Mouse (Mus musculus) intestine, embryonic 14.5 days (tissue): Measurements from ENCODE around the gene Slc25a10. TPM values are rescaled to one million over a fixed set of nuclear protein-coding genes. Genes with fewer than 3 reads are reported as not detected.
A peak's percentile ranks its signal among the peaks of the same experiment; 100 is the strongest.

Source experiments
- ATAC-seq: fragments of 200-750 bp; cut with Nextera tagmentation; replicated peaks from 2 replicates; pipeline ENCODE4 v1.8.0; 2017; ENCODE audit warnings: low read depth, moderate number of reproducible peaks, moderate TSS enrichment, moderate library complexity; ENCODE audit not compliant: low FRiP score, low TSS enrichment
- DNase-seq: peaks from one replicate; pipeline ENCODE4 v3.0.0-alpha.2; 2018; ENCODE audit warnings: low spot score
- H3K27ac ChIP-seq: fragments of 300-500 bp; sonication (generic); 2 replicates; pipeline ENCODE4 v1.5.1; 2014; ENCODE audit warnings: low read depth, mild to moderate bottlenecking, control low read depth
- H3K27me3 ChIP-seq: fragments of 300-500 bp; sonication (generic); replicated peaks from 2 replicates; pipeline ENCODE4 v1.6.1; 2014; ENCODE audit warnings: low read length, control low read depth; ENCODE audit not compliant: control insufficient read depth, insufficient read depth
- H3K36me3 ChIP-seq: fragments of 300-500 bp; sonication (generic); 2 replicates; pipeline ENCODE4 v1.6.1; 2014; ENCODE audit warnings: low read length, control low read depth; ENCODE audit not compliant: control insufficient read depth, insufficient read depth
- H3K4me1 ChIP-seq: fragments of 300-500 bp; sonication (generic); replicated peaks from 2 replicates; pipeline ENCODE4 v1.6.1; 2014; ENCODE audit warnings: low read length, control low read depth, mixed read lengths; ENCODE audit not compliant: control insufficient read depth, insufficient read depth
- H3K4me2 ChIP-seq: fragments of 300-500 bp; sonication (generic); 2 replicates; pipeline ENCODE4 v1.6.1; 2014; ENCODE audit warnings: low read length
- H3K4me3 ChIP-seq: fragments of 300-500 bp; sonication (generic); 2 replicates; pipeline ENCODE4 v1.5.1; 2014; ENCODE audit warnings: low read depth, low read length, control low read depth, mixed read lengths
- H3K9ac ChIP-seq: fragments of 300-500 bp; sonication (generic); 2 replicates; pipeline ENCODE4 v1.6.1; 2014; ENCODE audit warnings: mild to moderate bottlenecking, low read length
- H3K9me3 ChIP-seq: fragments of 300-500 bp; sonication (generic); 2 replicates; pipeline ENCODE4 v1.6.1; 2016; ENCODE audit warnings: low read length, control low read depth; ENCODE audit not compliant: control insufficient read depth
- WGBS: fragments of 180-500 bp; shearing (Covaris S2); extraction: QIAGEN DNeasy Blood & Tissue Kit; methylation state at CpG from one replicate; pipeline ENCODE4 v1.1.7; 2014; 5-methylcytosine and 5-hydroxymethylcytosine counted together
- polyA plus RNA-seq: library from polyadenylated mRNA; unstranded; fragments of >200 nt; fragmentation: Nextera tagmentation; extraction: Ambion mirVana; gene quantifications from 2 replicates; pipeline ENCODE4 v1.2.1, GENCODE M21; 2014

The Slc25a10 gene
- polyA plus RNA-seq, 1 experiment from 2014 or later = 83.1 TPM

- no peaks in the 10 kb centered on the region for H3K9me3 ChIP-seq
- DNase-seq (no peak), ATAC-seq (no peak)
- peaks cover 53% of the 10 kb centered on the region for H3K36me3 ChIP-seq
- no peak overlapping the region for H3K4me3 ChIP-seq
- H3K4me1 ChIP-seq = peaks cover 25% of the 10 kb centered on the region
- H3K27ac ChIP-seq = peak overlapping the region; percentile 74
- no peak overlapping the region for H3K9ac ChIP-seq
- peak overlapping the region; percentile 91 for H3K4me2 ChIP-seq
- 42% methylated on average over 4 of the region's 4 CpGs for WGBS
- H3K27me3 ChIP-seq = no peaks in the 10 kb centered on the region
Observed at GRCm38 (mm10) chr11:120490291-120491046, 1.2 kb upstream of the Slc25a10 start.

DNA sequence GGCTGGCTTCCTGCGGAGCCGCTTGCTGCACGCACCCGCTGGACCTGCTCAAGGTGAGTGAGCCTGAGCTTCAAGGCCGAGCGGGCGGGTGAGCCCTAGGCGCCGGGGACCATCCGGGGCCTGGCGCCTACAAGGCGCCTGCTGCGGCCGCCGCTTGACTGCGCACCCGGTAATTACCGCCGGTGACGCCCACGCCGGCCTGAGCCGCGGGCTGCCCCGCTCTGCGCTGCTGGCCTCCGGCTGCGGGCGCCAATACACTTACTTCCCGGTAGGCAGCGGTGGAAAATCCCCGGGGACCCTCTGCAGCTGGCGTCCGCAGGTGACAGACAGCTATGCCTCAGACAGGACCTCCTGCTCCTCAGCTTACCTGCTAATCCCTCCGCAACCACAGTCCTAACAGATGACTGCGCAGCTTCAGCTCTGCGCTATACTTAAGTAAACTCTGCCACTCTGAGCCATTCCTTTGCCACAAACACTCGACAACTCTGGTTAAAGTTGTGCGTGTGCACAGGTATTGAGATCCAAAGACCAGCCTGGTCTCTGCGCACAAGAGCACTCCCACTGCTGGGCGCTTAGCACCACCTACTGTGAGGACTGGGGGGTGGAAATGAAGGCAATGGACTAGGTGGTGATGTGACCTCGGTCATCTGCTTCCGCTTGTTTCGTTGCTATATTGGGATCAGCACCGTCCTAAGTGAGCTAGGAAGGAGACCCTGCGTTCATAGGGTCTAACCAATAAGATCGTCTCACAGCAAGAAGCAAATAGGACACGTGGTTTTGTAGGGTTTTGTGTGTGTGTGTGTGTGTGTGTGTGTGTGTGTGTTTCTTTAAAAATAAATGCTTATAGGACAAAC, 611 bp downstream of the Slc25a10 start:
- Histone ChIP-seq H3K4me3 (peak overlapping the region; percentile 95), H3K4me1 (peaks cover 19% of the 10 kb centered on the region), H3K27ac (peak overlapping the region; percentile 74), H3K27me3 (no peaks in the 10 kb centered on the region), H3K4me2 (peak overlapping the region; percentile 91), H3K9ac (peak overlapping the region; percentile 74), H3K36me3 (peaks cover 45% of the 10 kb centered on the region), H3K9me3 (no peaks in the 10 kb centered on the region)
- ATAC-seq (peak; percentile 38), DNase-seq (peak; percentile 80)
- under 1% methylated on average over 48 of the region's 48 CpGs for WGBS

DNA sequence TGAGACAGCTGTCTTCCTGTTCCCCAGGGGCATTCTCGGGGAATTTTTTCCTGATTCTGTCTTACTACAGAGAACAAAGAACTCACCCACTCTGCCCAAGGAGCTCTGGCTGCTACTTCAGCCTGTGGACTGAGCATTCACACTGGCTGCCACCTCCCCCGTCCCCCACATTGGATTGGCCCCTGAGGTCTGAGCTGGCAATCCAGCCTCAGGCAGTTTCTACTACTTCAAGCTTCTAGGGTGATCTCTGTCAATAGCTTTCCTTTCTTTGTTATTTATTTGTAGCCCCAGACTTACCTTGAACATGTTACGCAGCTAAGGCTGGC, 1.2 kb downstream of the Slc25a10 start:
- H3K27me3 ChIP-seq = no peaks in the 10 kb centered on the region
- H3K27ac ChIP-seq = peak overlapping the region; percentile 74
- no peak for DNase-seq
- WGBS = 25% methylated on average over 3 of the region's 3 CpGs
- H3K4me2 ChIP-seq = peak overlapping the region; percentile 91
- no peaks in the 10 kb centered on the region for H3K9me3 ChIP-seq
- H3K4me1 ChIP-seq = peaks cover 19% of the 10 kb centered on the region
- ATAC-seq = no peak
- peak overlapping the region; percentile 74 for H3K9ac ChIP-seq
- H3K4me3 ChIP-seq = peak overlapping the region; percentile 95
- peaks cover 44% of the 10 kb centered on the region for H3K36me3 ChIP-seq

DNA sequence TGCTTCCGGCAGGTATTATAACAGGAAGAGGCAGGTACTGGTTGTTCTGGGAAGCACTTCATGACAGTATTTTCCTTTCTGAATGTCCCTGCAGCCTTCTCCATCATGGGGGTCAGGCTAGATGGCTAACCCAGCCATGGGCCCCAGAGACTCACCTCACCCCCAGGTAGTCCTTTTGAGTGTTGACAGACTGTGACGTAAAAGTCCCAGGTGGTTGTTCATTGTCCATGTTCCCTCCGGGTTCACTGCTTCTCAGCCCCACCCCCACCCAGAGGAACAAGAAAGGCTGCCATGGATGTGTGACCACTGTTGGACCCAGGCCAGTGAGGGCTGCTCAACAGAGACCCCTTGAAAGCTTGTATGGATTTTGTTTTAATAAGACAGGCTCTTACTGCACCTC, 1.7 kb downstream of the Slc25a10 start:
- Histone ChIP-seq H3K4me1 (peaks cover 19% of the 10 kb centered on the region), H3K27me3 (no peaks in the 10 kb centered on the region), H3K27ac (peak overlapping the region; percentile 74; the same call in 1 of the 2 replicates), H3K4me3 (peak overlapping the region; percentile 95), H3K9me3 (no peaks in the 10 kb centered on the region), H3K4me2 (peak overlapping the region; percentile 91), H3K9ac (peak overlapping the region; percentile 74), H3K36me3 (peaks cover 44% of the 10 kb centered on the region)
- WGBS = 59% methylated on average over 3 of the region's 3 CpGs
- no peak for ATAC-seq
- DNase-seq = no peak

DNA sequence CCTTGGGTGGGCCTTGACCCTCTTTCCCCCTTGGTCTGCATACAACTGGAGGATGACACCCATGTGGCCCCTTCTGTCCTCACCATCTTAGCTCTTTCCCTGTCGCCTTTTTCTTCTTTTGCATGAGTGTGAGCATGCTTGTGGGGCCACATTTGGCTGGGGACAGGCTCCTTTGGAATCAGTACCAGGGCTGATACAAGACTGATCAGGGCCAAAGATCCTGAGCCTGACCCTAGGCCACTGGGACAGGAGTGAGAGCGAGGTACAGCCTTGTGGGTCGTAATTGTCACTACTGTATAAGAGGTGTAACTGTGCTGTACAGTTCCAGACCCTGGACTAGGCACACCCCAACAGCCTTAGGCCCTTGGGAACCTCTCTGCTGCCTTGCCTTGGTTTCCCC, 2.3 kb downstream of the Slc25a10 start:
- ATAC-seq (no peak), DNase-seq (no peak)
- Histone ChIP-seq H3K27ac (no peak overlapping the region), H3K9me3 (no peaks in the 10 kb centered on the region), H3K27me3 (no peaks in the 10 kb centered on the region), H3K9ac (no peak overlapping the region), H3K4me2 (no peak overlapping the region), H3K4me3 (no peak overlapping the region), H3K4me1 (peaks cover 19% of the 10 kb centered on the region), H3K36me3 (peaks cover 40% of the 10 kb centered on the region)
- WGBS = 85% methylated on average over 3 of the region's 3 CpGs

- Histone ChIP-seq H3K4me2 (no peak overlapping the region), H3K4me3 (no peak overlapping the region), H3K27me3 (no peaks in the 10 kb centered on the region), H3K27ac (no peak overlapping the region), H3K4me1 (peaks cover 13% of the 10 kb centered on the region), H3K9ac (no peak overlapping the region), H3K36me3 (peaks cover 34% of the 10 kb centered on the region), H3K9me3 (no peaks in the 10 kb centered on the region)
- DNase-seq (no peak), ATAC-seq (no peak)
- 88% methylated on average over 3 of the region's 3 CpGs for WGBS
Observed at GRCm38 (mm10) chr11:120497436-120497835, 5.8 kb downstream of the Slc25a10 start.

DNA sequence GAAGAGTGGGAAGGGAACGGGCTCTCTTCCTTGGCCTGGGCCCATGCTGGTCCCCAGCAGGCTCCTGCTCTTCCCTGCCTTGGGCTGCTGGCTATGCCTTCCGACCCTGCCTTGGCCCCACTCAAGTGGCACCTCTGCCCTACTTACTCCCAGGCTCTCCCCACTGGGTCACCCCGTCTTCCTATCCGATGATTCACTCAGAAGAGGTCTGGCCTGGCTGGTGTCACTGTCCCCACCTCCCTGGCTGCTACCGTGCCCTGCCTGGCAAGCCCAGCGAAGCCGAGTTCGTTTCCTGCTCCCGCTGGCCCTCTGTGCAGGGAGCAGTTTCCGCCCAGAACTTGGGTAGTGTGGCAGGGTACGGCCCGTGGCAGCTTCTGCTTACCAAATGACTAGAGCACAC, 6.6 kb downstream of the Slc25a10 start:
- Histone ChIP-seq H3K4me3 (no peak overlapping the region), H3K27ac (no peak overlapping the region), H3K27me3 (no peaks in the 10 kb centered on the region), H3K4me1 (peaks cover 7% of the 10 kb centered on the region), H3K36me3 (peaks cover 34% of the 10 kb centered on the region), H3K9ac (no peak overlapping the region), H3K9me3 (no peaks in the 10 kb centered on the region), H3K4me2 (no peak overlapping the region)
- 94% methylated on average over 12 of the region's 12 CpGs for WGBS
- DNase-seq = no peak
- ATAC-seq = no peak

DNA sequence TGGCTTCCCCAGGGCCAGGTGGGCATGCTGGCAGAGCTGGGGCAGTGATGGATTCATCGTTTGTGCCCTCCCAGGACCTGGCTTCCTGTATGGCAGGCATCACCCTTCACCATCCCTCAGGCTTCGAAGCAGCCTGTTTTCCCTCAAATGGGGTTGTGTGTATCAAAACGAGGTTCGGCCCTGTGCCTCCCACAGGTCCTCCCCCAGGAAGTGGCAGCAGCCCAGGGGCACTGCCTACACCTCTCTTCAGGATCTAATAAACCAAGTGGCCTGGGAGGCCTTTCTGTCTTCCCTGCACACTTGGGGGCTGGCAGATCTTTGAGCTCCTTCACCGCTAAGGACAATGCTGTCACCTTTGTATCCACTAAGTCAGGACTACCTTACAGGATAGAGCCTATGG, 7.3 kb downstream of the Slc25a10 start:
- peaks cover 34% of the 10 kb centered on the region for H3K36me3 ChIP-seq
- H3K27me3 ChIP-seq = no peaks in the 10 kb centered on the region
- H3K27ac ChIP-seq = no peak overlapping the region
- no peak overlapping the region for H3K4me3 ChIP-seq
- ATAC-seq = no peak
- 85% methylated on average over 5 of the region's 5 CpGs for WGBS
- no peaks in the 10 kb centered on the region for H3K9me3 ChIP-seq
- no peak for DNase-seq
- H3K4me1 ChIP-seq = 0 out of 2 replicates have a peak, but pooled peaks cover 3% of the 10 kb centered on the region
- no peak overlapping the region for H3K9ac ChIP-seq
- H3K4me2 ChIP-seq = no peak overlapping the region
